Mouse (Mus musculus) kidney, postnatal 0 days (tissue): Measurements from ENCODE around the gene Nfat5. TPM values are rescaled to one million over a fixed set of nuclear protein-coding genes. Genes with fewer than 3 reads are reported as not detected.

Source experiments
- ATAC-seq: fragments of 200-750 bp; cut with Nextera tagmentation; replicated peaks from 2 replicates; pipeline ENCODE4 v1.8.0; 2017; ENCODE audit warnings: low read depth, moderate number of reproducible peaks, moderate TSS enrichment, moderate library complexity; ENCODE audit not compliant: low FRiP score
- DNase-seq: peaks from one replicate; pipeline ENCODE4 v3.0.0-alpha.2; 2016; ENCODE audit warnings: low spot score
- H3K27ac ChIP-seq: fragments of 300-500 bp; sonication (generic); 2 replicates; pipeline ENCODE4 v1.5.1; 2014; ENCODE audit warnings: mild to moderate bottlenecking
- H3K27me3 ChIP-seq: fragments of 300-500 bp; sonication (generic); 2 replicates; pipeline ENCODE4 v1.6.1; 2014; ENCODE audit warnings: low read length, mixed read lengths; ENCODE audit not compliant: insufficient read depth
- H3K36me3 ChIP-seq: fragments of 300-500 bp; sonication (generic); 2 replicates; pipeline ENCODE4 v1.6.1; 2014; ENCODE audit warnings: low read length, mixed read lengths; ENCODE audit not compliant: insufficient read depth
- H3K4me1 ChIP-seq: fragments of 300-500 bp; sonication (generic); replicated peaks from 2 replicates; pipeline ENCODE4 v1.6.1; 2014; ENCODE audit warnings: antibody characterized with exemption, low read length, mixed read lengths; ENCODE audit not compliant: insufficient read depth
- H3K4me2 ChIP-seq: fragments of 300-500 bp; sonication (generic); 2 replicates; pipeline ENCODE4 v1.6.1; 2014; ENCODE audit warnings: mild to moderate bottlenecking, low read length, moderate library complexity, mixed read lengths
- H3K4me3 ChIP-seq: fragments of 300-500 bp; sonication (generic); replicated peaks from 2 replicates; pipeline ENCODE4 v1.5.1; 2014; ENCODE audit warnings: low read depth, low read length
- H3K9ac ChIP-seq: fragments of 300-500 bp; sonication (generic); 2 replicates; pipeline ENCODE4 v1.6.1; 2014; ENCODE audit warnings: low read depth, low read length
- H3K9me3 ChIP-seq: fragments of 300-500 bp; sonication (generic); replicated peaks from 2 replicates; pipeline ENCODE4 v1.6.1; 2016; ENCODE audit warnings: low read length, inconsistent platforms, mixed read lengths
- CTCF ChIP-seq: IDR thresholded peaks from 2 replicates; pipeline ENCODE4 v1.5.1; 2016; ENCODE audit warnings: antibody characterized with exemption, low read depth, mild to moderate bottlenecking, moderate library complexity
- WGBS: fragments of 180-500 bp; shearing (Covaris S2); extraction: QIAGEN DNeasy Blood & Tissue Kit; methylation state at CpG from one replicate; pipeline ENCODE4 v1.1.7; 2014; 5-methylcytosine and 5-hydroxymethylcytosine counted together
- polyA plus RNA-seq: library from polyadenylated mRNA; unstranded; fragments of >200 nt; fragmentation: Nextera tagmentation; extraction: Ambion mirVana; gene quantifications from 2 replicates; pipeline ENCODE4 v1.2.1, GENCODE M21; 2015

Nfat5 gene
- polyA plus RNA-seq, 1 experiment from 2014 or later, result 16.8 TPM

GRCm38 (mm10) chr8:107311876-107312275 lies 18.6 kb downstream of the Nfat5 start:
- TF ChIP-seq CTCF, result no peak

GRCm38 (mm10) chr8:107324142-107324541 lies 30.9 kb downstream of the Nfat5 start:
- 0% methylated on average over 1 of the region's 1 CpGs for WGBS
- Histone ChIP-seq H3K36me3 (no peaks in the 10 kb centered on the region), H3K27ac (no peak overlapping the region), H3K9ac (no peak overlapping the region), H3K4me2 (no peak overlapping the region), H3K27me3 (no peaks in the 10 kb centered on the region), H3K4me3 (no peak overlapping the region), H3K4me1 (no peaks in the 10 kb centered on the region), H3K9me3 (no peaks in the 10 kb centered on the region)
- peak; percentile 96 for DNase-seq
- ATAC-seq, result no peak
- TF ChIP-seq CTCF, result peak; percentile 97

More at GRCm38 (mm10) chr8:107311876-107312275, 18.6 kb downstream of the Nfat5 start:
- H3K36me3 ChIP-seq, result no peaks in the 10 kb centered on the region
- no peak overlapping the region for H3K9ac ChIP-seq
- no peaks in the 10 kb centered on the region for H3K27me3 ChIP-seq
- no peak for DNase-seq
- H3K4me2 ChIP-seq, result no peak overlapping the region
- ATAC-seq, result no peak
- H3K4me1 ChIP-seq, result no peaks in the 10 kb centered on the region
- H3K4me3 ChIP-seq, result no peak overlapping the region
- H3K9me3 ChIP-seq, result no peaks in the 10 kb centered on the region
- H3K27ac ChIP-seq, result no peak overlapping the region

- peak; percentile 34; the same call in 1 of the 2 replicates for TF ChIP-seq CTCF
- Histone ChIP-seq H3K27ac (no peak overlapping the region), H3K4me3 (no peak overlapping the region), H3K4me1 (no peaks in the 10 kb centered on the region), H3K9me3 (no peaks in the 10 kb centered on the region), H3K9ac (no peak overlapping the region), H3K36me3 (no peaks in the 10 kb centered on the region), H3K27me3 (no peaks in the 10 kb centered on the region), H3K4me2 (no peak overlapping the region)
- DNase-seq (peak; percentile 12), ATAC-seq (no peak)
- 64% methylated on average over 1 of the region's 1 CpGs for WGBS
Measured at GRCm38 (mm10) chr8:107329595-107329994, 36.3 kb downstream of the Nfat5 start.

GRCm38 (mm10) chr8:107336480-107336879 lies 43.2 kb downstream of the Nfat5 start:
- H3K4me2 ChIP-seq, result no peak overlapping the region
- ATAC-seq (no peak), DNase-seq (peak; percentile 24)
- no peaks in the 10 kb centered on the region for H3K9me3 ChIP-seq
- no peak overlapping the region for H3K4me3 ChIP-seq
- no peaks in the 10 kb centered on the region for H3K4me1 ChIP-seq
- H3K9ac ChIP-seq, result no peak overlapping the region
- H3K27me3 ChIP-seq, result no peaks in the 10 kb centered on the region
- H3K27ac ChIP-seq, result no peak overlapping the region
- 76% methylated on average over 1 of the region's 1 CpGs for WGBS
- peaks cover 9% of the 10 kb centered on the region; the same call in 1 of the 2 replicates for H3K36me3 ChIP-seq
- TF ChIP-seq CTCF, result no peak

GRCm38 (mm10) chr8:107370311-107370710 lies 77.0 kb downstream of the Nfat5 start:
- 77% methylated on average over 4 of the region's 4 CpGs for WGBS
- Histone ChIP-seq H3K27me3 (no peaks in the 10 kb centered on the region), H3K4me3 (no peak overlapping the region), H3K27ac (no peak overlapping the region), H3K4me1 (no peaks in the 10 kb centered on the region), H3K9ac (no peak overlapping the region), H3K9me3 (no peaks in the 10 kb centered on the region), H3K4me2 (no peak overlapping the region), H3K36me3 (peaks cover 56% of the 10 kb centered on the region)
- DNase-seq (no peak), ATAC-seq (no peak)
- TF ChIP-seq CTCF, result no peak

GRCm38 (mm10) chr8:107377346-107377745 lies 84.1 kb downstream of the Nfat5 start:
- no peak for ATAC-seq
- H3K4me2 ChIP-seq, result no peak overlapping the region
- H3K9ac ChIP-seq, result no peak overlapping the region
- no peaks in the 10 kb centered on the region for H3K4me1 ChIP-seq
- H3K9me3 ChIP-seq, result no peaks in the 10 kb centered on the region
- H3K4me3 ChIP-seq, result no peak overlapping the region
- H3K27ac ChIP-seq, result no peak overlapping the region
- WGBS, result 95% methylated on average over 3 of the region's 3 CpGs
- peaks cover 32% of the 10 kb centered on the region for H3K36me3 ChIP-seq
- TF ChIP-seq CTCF, result no peak
- DNase-seq, result no peak
- no peaks in the 10 kb centered on the region for H3K27me3 ChIP-seq

- Histone ChIP-seq H3K36me3 (peaks cover 20% of the 10 kb centered on the region), H3K4me3 (no peak overlapping the region), H3K27ac (no peak overlapping the region), H3K9ac (no peak overlapping the region), H3K27me3 (no peaks in the 10 kb centered on the region), H3K4me1 (no peaks in the 10 kb centered on the region), H3K4me2 (no peak overlapping the region), H3K9me3 (no peaks in the 10 kb centered on the region)
- no peak for ATAC-seq
- 93% methylated on average over 8 of the region's 8 CpGs for WGBS
- TF ChIP-seq CTCF, result no peak
- no peak for DNase-seq
Measured at GRCm38 (mm10) chr8:107380734-107381133, 87.5 kb downstream of the Nfat5 start.
